Mouse (Mus musculus) forebrain, embryonic 10.5 days (tissue): Measurements from ENCODE around the gene Leng1. TPM values are rescaled to one million over a fixed set of nuclear protein-coding genes. Genes with fewer than 3 reads are reported as not detected.

Experiments used
- DNase-seq: peaks from one replicate; pipeline ENCODE4 v3.0.0-alpha.2; 2017; ENCODE audit warnings: low spot score; ENCODE audit errors: extremely low spot score
- H3K27ac ChIP-seq: fragments of 300-500 bp; sonication (generic); 2 replicates; pipeline ENCODE4 v1.5.1; 2016; ENCODE audit warnings: mild to moderate bottlenecking
- H3K27me3 ChIP-seq: fragments of 300-500 bp; sonication (generic); 2 replicates; pipeline ENCODE4 v1.6.1; 2016; ENCODE audit warnings: mild to moderate bottlenecking; ENCODE audit not compliant: poor library complexity, severe bottlenecking
- H3K36me3 ChIP-seq: fragments of 300-500 bp; sonication (generic); replicated peaks from 2 replicates; pipeline ENCODE4 v1.6.1; 2016; ENCODE audit warnings: mild to moderate bottlenecking, moderate library complexity
- H3K4me1 ChIP-seq: fragments of 300-500 bp; sonication (generic); 2 replicates; pipeline ENCODE4 v1.6.1; 2016
- H3K4me3 ChIP-seq: fragments of 300-500 bp; sonication (generic); 2 replicates; pipeline ENCODE4 v1.5.1; 2016; ENCODE audit warnings: mild to moderate bottlenecking, moderate library complexity
- H3K9me3 ChIP-seq: fragments of 300-500 bp; sonication (generic); 2 replicates; pipeline ENCODE4 v1.6.1; 2016; ENCODE audit warnings: mild to moderate bottlenecking, moderate library complexity
- WGBS: fragments of 180-500 bp; shearing (Covaris S2); methylation state at CpG from one replicate; pipeline ENCODE4 v1.1.7; 2016; 5-methylcytosine and 5-hydroxymethylcytosine counted together
- polyA plus RNA-seq: library from polyadenylated mRNA; unstranded; fragments of >200 nt; fragmentation: Nextera tagmentation; extraction: Ambion mirVana; gene quantifications from 2 replicates; pipeline ENCODE4 v1.2.1, GENCODE M21; 2016

Leng1 gene
- polyA plus RNA-seq, 1 experiment from 2014 or later: 15.4 TPM

GRCm38 (mm10) chr7:3677342-3677741, 11.7 kb upstream of the Leng1 start, which contains the start of gene Tmc4:
Gene Tmc4 (minus strand): TSS chr7:3677553.
- H3K27ac ChIP-seq: no peak within 1 kb of the TSS
- H3K4me3 ChIP-seq: no peak within 1 kb of the TSS
- WGBS: 51% methylated on average over 9 of the region's 9 CpGs
- no peaks in the 10 kb centered on the region for H3K9me3 ChIP-seq
- no peak for DNase-seq
- H3K36me3 ChIP-seq: peaks cover 21% of the 10 kb centered on the region
- no peaks in the 10 kb centered on the region for H3K27me3 ChIP-seq
- no peaks in the 10 kb centered on the region for H3K4me1 ChIP-seq

GRCm38 (mm10) chr7:3676371-3676770, 10.7 kb upstream of the Leng1 start:
- Histone ChIP-seq H3K9me3 (no peaks in the 10 kb centered on the region), H3K36me3 (peaks cover 19% of the 10 kb centered on the region), H3K4me3 (no peak overlapping the region), H3K27me3 (no peaks in the 10 kb centered on the region), H3K27ac (no peak overlapping the region), H3K4me1 (no peaks in the 10 kb centered on the region)
- DNase-seq: no peak
- WGBS: 92% methylated on average over 12 of the region's 12 CpGs

GRCm38 (mm10) chr7:3675228-3675548, 9.5 kb upstream of the Leng1 start:
- WGBS: 83% methylated on average over 3 of the region's 3 CpGs
- no peaks in the 10 kb centered on the region for H3K4me1 ChIP-seq
- no peaks in the 10 kb centered on the region for H3K27me3 ChIP-seq
- no peak overlapping the region for H3K4me3 ChIP-seq
- H3K36me3 ChIP-seq: peaks cover 12% of the 10 kb centered on the region; the same call in 1 of the 2 replicates
- no peaks in the 10 kb centered on the region for H3K9me3 ChIP-seq
- H3K27ac ChIP-seq: no peak overlapping the region
- no peak for DNase-seq

- WGBS: 73% methylated on average over 10 of the region's 10 CpGs
- Histone ChIP-seq H3K27me3 (no peaks in the 10 kb centered on the region), H3K36me3 (peaks cover 10% of the 10 kb centered on the region; the same call in 1 of the 2 replicates), H3K4me3 (no peak overlapping the region), H3K4me1 (no peaks in the 10 kb centered on the region), H3K27ac (no peak overlapping the region), H3K9me3 (no peaks in the 10 kb centered on the region)
- peak; percentile 78 for DNase-seq
Observed at GRCm38 (mm10) chr7:3674507-3675227, 9.0 kb upstream of the Leng1 start.

- H3K27me3 ChIP-seq: no peaks in the 10 kb centered on the region
- DNase-seq: no peak
Observed at GRCm38 (mm10) chr7:3666921-3667391, 1.3 kb upstream of the Leng1 start.

GRCm38 (mm10) chr7:3664524-3665214, 971 bp downstream of the Leng1 start:
- peak overlapping the region; percentile 75 for H3K4me3 ChIP-seq
- WGBS: 38% methylated on average over 15 of the region's 15 CpGs
- DNase-seq: peak; percentile 32

More at GRCm38 (mm10) chr7:3666921-3667391, 1.3 kb upstream of the Leng1 start:
- H3K36me3 ChIP-seq: peaks cover 18% of the 10 kb centered on the region
- 11% methylated on average over 14 of the region's 14 CpGs for WGBS
- H3K4me3 ChIP-seq: peak overlapping the region; percentile 22
- H3K27ac ChIP-seq: no peak overlapping the region; the same call in 1 of the 2 replicates
- no peaks in the 10 kb centered on the region for H3K9me3 ChIP-seq
- peaks cover 29% of the 10 kb centered on the region for H3K4me1 ChIP-seq

GRCm38 (mm10) chr7:3658578-3658977, 7.1 kb downstream of the Leng1 start:
- WGBS: 93% methylated on average over 14 of the region's 14 CpGs

More at GRCm38 (mm10) chr7:3664524-3665214, 971 bp downstream of the Leng1 start:
- Histone ChIP-seq H3K36me3 (peaks cover 41% of the 10 kb centered on the region), H3K4me1 (peaks cover 29% of the 10 kb centered on the region), H3K9me3 (no peaks in the 10 kb centered on the region), H3K27ac (peak overlapping the region; percentile 90), H3K27me3 (no peaks in the 10 kb centered on the region)

GRCm38 (mm10) chr7:3656966-3657365, 8.7 kb downstream of the Leng1 start:
- WGBS: 90% methylated on average over 4 of the region's 4 CpGs
- Histone ChIP-seq H3K9me3 (no peaks in the 10 kb centered on the region), H3K4me1 (no peaks in the 10 kb centered on the region), H3K36me3 (peaks cover 100% of the 10 kb centered on the region), H3K27me3 (no peaks in the 10 kb centered on the region), H3K4me3 (no peak overlapping the region), H3K27ac (no peak overlapping the region)
- DNase-seq: no peak

More at GRCm38 (mm10) chr7:3658578-3658977, 7.1 kb downstream of the Leng1 start:
- Histone ChIP-seq H3K27ac (no peak overlapping the region), H3K27me3 (no peaks in the 10 kb centered on the region), H3K4me3 (no peak overlapping the region), H3K4me1 (peaks cover 2% of the 10 kb centered on the region), H3K36me3 (peaks cover 100% of the 10 kb centered on the region), H3K9me3 (no peaks in the 10 kb centered on the region)
- DNase-seq: no peak

- H3K36me3 ChIP-seq: peaks cover 57% of the 10 kb centered on the region
- peak overlapping the region; percentile 99 for H3K4me3 ChIP-seq
- no peak for DNase-seq
- WGBS: 75% methylated on average over 4 of the region's 4 CpGs
- no peaks in the 10 kb centered on the region for H3K27me3 ChIP-seq
- peak overlapping the region; percentile 97 for H3K27ac ChIP-seq
- H3K9me3 ChIP-seq: no peaks in the 10 kb centered on the region
- H3K4me1 ChIP-seq: peaks cover 40% of the 10 kb centered on the region
Observed at GRCm38 (mm10) chr7:3646641-3647040, 19.0 kb downstream of the Leng1 start.

- Histone ChIP-seq H3K36me3 (peaks cover 57% of the 10 kb centered on the region), H3K9me3 (no peaks in the 10 kb centered on the region), H3K27ac (peak overlapping the region; percentile 97), H3K27me3 (no peaks in the 10 kb centered on the region), H3K4me1 (peaks cover 40% of the 10 kb centered on the region), H3K4me3 (peak overlapping the region; percentile 99)
- DNase-seq: no peak
- 30% methylated on average over 9 of the region's 9 CpGs for WGBS
Observed at GRCm38 (mm10) chr7:3646188-3646587, 19.5 kb downstream of the Leng1 start.

GRCm38 (mm10) chr7:3645488-3646025, 20.1 kb downstream of the Leng1 start:
- under 1% methylated on average over 57 of the region's 58 CpGs for WGBS
- peak; percentile 34 for DNase-seq
- H3K36me3 ChIP-seq: peaks cover 57% of the 10 kb centered on the region
- H3K4me3 ChIP-seq: peak overlapping the region; percentile 99
- H3K9me3 ChIP-seq: no peaks in the 10 kb centered on the region
- H3K4me1 ChIP-seq: peaks cover 40% of the 10 kb centered on the region
- peak overlapping the region; percentile 97 for H3K27ac ChIP-seq
- no peaks in the 10 kb centered on the region for H3K27me3 ChIP-seq

- Histone ChIP-seq H3K36me3 (peaks cover 57% of the 10 kb centered on the region), H3K27me3 (no peaks in the 10 kb centered on the region), H3K9me3 (no peaks in the 10 kb centered on the region), H3K4me3 (peak within 1 kb of the TSS; percentile 99), H3K4me1 (peaks cover 40% of the 10 kb centered on the region), H3K27ac (peak within 1 kb of the TSS; percentile 97)
- WGBS: under 1% methylated on average over 58 of the region's 58 CpGs
- peak; percentile 99 for DNase-seq
Observed at GRCm38 (mm10) chr7:3644672-3645487, 20.8 kb downstream of the Leng1 start, which contains the start of gene Cnot3. Gene Cnot3 (plus strand): TSS chr7:3645268.
